Mouse (Mus musculus): Measurements from ENCODE around the gene Sp6.

Sp6 gene

DNA sequence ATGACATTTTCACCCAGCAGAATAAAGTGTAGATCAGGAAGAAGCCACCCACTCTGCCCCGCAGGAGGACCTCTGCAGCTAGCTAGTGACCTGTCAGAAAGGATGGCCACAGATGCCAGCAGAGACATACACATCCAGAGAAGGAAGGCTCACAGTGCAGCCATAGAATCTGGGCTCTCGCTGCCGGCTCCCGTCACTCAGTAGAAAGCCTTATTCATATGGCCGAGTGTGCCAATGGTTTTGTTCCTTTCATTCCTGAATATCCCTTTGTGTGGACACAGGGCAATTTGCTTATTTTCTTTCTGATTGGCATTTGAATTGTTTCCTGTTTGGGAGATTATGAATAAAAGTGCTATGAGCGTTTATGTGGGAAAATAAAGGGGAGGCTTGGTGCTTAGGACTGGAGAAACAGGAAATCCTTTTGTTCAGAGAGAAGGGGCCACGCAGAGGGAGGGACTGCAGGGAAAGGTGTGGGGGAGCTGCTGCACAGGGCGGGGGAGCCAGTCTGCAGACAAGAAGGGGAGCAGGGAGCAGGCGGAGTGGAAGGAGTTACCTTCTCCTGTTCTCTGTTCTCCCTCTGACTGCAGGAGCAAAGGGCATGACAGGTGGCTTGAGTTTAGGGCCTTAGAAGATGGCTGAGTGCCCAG is 50.2 kb downstream of the Sp6 start:
- ATAC-seq (ENCODE audit: low TSS enrichment) = peak; percentile 31; the same call in 1 of the 2 replicates

DNA sequence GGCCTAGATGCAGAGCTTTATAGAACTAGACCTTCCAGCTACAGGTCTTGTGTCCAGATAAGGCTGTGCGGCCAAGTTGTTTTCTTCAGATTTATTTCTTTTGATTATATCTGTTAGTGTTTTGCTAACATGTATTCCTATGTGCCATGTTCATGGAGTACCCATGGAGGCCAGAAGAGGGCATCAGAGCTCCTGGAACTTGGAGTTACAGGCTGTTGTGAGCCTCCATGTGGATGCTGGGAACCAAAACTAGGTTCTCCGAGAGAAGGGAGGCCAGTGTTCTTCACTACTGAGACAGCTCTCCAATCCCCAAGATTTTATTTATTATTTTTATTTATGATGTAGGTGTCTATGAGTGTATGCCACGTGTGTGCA is 50.7 kb downstream of the Sp6 start:
- ATAC-seq (ENCODE audit: low TSS enrichment) = no peak

DNA sequence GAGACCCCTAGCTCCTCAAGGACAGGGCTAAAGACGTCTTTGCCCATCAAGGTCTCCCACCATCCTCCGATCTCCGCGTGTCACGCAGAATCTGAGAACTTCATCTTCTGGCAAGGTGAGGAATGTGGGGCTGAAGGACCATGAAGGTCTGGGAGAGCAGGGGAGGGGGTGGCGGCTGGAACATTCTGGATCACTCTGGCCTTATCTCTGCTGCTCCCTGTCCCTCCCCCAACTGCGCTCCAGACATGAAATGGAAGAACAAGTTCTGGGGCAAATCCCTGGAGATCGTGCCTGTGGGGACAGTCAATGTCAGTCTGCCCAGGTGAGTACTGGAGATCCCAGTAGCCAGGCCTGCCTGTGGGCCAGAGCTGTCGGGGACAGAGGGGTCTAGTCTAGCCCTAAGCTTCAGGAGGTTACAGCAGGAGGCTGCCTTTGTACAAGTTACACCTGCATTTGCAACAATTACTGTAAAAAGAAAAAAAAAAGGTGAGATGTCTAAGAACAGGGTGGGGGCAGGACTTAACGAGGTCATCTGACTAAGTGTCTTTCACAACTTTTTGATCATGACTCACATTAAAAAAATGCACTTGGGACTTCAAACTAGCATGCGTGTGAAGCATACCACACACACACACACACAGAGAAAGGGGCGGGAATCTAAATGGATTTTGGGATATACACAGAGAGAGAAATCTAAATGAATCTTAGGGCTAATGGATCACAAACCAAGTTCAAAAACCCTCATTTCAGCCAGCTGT is 52.5 kb downstream of the Sp6 start:
- ATAC-seq (ENCODE audit: low TSS enrichment) = no peak

DNA sequence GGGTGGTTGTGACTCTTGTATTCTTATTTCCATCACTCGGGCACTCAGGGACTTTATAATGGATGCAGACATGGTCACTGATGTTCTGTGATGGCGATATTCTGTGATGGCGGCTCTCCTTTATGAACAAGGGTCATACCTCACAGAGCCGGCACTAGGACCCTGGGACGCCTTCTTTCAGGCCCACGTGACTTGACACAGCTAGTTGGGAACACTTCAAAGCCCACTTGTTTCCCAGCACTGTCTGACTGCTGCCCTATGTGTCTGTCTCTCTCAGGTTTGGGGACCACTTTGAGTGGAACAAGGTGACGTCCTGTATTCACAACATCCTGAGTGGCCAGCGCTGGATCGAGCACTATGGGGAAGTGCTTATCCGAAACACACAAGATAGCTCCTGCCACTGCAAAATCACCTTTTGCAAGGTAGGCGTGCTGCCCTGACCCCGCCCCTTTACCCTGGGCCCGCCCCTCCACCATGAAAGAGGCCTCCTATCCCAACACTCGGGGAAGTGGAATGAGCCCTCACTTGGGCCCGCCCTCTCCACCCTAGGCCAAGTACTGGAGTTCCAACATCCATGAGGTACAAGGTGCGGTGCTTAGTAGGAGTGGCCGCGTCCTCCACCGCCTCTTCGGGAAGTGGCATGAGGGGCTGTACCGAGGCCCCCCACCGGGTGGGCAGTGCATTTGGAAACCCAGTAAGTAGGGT is 53.6 kb downstream of the Sp6 start:
- ATAC-seq (ENCODE audit: low TSS enrichment) = no peak

DNA sequence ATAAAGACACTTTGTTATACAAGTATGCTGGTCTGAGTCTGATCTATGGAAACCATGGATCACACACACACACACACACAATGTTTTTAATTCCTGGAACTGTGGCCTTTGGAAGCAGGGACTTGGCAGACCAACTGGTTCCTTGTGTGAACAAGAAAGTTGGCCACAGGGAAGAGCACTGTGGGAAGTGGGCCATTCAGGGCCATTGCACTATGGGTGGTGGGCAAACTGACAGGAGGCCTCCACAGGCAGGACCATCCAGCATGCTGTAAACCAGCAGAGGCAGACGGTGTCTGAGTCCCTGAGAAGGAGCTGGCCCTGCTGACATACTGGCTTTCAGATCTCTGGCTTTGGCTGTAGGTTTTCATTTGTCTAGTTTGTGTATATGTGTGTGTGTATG is 56.1 kb downstream of the Sp6 start:
- ATAC-seq (ENCODE audit: low TSS enrichment) = no peak

DNA sequence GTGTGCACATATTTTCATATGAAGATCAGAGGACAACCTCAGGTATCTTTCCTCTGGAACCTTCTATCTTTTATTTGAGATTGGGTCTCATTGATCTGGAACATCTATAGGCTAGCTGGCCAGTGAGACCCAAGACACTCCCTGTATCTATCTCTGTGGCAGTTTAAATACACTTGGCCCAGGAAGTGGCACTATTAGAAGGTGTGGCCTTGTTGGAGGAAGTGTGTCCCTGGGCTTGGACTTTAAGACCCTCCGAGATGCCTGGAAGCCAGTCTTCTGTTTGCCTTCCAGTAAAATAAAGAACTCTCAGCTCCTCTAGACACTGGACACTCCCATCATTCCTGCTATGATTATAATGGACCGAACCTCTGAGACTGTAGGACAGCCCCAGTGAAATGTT is 56.6 kb downstream of the Sp6 start:
- no peak for ATAC-seq (ENCODE audit: low TSS enrichment)

DNA sequence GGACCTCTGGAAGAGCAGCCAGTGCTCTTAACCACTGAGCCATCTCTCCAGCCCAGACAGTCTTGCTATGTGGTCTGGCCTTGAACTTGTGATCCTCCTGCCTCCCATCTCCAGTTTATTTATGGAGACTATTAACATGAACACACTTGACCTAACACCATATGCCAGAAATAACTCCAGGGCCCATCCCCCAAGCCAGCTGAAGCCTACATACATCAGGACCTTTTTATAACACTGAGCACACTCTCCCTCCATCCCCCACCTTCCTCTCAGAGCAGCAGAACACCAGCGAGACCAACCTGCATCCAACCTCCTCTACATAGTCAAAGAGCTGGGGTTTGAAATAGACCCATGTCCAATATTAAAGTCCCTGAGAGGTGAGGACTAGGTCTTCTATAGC is 57.9 kb downstream of the Sp6 start:
- no peak for ATAC-seq (ENCODE audit: low TSS enrichment)

DNA sequence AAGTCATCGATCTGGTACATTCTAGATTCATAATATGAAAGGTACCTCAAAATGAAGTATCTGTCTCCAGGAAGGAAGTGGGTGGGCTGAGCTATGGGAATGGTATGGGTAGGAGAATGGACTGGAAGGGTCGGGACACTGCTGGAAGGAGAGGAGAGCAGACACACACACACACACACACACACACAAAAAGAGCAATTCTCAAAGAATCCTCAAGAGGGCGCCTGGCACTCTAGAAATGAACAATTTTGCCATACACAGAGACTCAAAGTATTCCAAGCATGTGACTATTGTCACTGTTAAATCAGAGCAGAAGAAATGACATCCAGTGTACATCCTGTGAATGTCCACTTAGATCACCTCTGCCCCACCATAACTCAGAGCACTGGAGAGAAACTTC is 59.3 kb downstream of the Sp6 start:
- ATAC-seq (ENCODE audit: low TSS enrichment) = peak; percentile 69; the same call in 1 of the 2 replicates

DNA sequence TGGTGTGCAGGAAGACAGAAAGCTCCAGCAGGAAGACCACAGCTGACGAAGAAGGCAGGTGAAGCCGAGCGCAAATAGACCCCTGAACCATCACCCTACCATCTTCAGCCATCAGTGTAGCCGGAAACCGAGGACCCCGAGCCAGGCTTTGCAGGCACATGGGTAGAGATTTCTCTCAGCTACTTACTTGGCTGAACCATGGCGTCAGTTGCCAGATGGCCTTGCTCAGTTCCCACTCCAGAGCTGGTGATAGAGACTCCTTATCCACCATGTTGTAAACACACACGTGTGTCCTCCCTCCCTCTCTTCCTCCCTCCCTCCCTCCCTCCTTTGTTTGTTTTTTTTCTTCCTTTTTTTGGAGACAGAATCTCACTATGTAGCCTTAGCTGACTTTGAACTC is 61.0 kb downstream of the Sp6 start:
- ATAC-seq (ENCODE audit: low TSS enrichment) = no peak

Measured in frontal cortex, adult (tissue).